Mouse (Mus musculus): Measurements from ENCODE around the gene Cep112. TPM values are rescaled to one million over a fixed set of nuclear protein-coding genes. Genes with fewer than 3 reads are reported as not detected.

Cep112 gene
- polyA plus RNA-seq, 1 experiment, result not detected

DNA sequence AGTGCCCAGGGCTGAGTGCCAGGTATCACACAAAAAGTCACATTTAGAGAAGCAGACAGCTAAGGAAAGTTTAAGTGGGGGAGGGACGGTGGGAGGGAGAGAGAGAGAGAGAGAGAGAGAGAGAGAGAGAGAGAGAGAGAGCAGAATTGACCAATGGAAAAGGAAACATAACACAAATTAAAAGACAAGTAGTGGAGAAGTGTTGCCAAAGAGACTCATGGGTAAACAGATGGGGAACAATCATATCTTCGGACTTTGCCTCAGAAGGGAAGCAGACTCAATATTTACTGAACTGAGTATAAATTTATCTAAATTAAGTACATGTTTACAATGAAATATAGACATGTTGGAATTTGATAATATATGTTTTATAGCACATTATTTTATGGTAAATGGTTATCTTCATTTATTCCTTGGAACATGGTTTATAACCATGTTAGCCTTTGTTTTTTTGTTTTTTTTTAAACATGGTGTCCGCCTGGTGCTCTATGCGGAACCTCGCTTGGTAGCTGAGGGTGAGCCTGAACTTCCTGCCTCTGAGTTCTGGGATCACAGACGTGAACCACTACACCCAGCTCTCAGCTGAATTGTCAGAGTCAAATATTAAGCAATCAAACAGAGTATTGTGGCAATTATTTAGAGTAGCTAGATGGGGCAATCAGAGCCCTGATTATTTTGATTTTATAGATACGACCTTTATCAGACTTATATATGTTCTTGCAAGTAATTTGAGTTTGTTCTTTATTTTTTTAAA, 28.7 kb upstream of the Cep112 start:
- Histone ChIP-seq H3K4me3 (replicated peaks) (peak overlapping the region; percentile 51), H3K9me3 (ENCODE audit: control insufficient read depth, low read length) (no peaks in the 10 kb centered on the region), H3K36me3 (ENCODE audit: control insufficient read depth) (no peaks in the 10 kb centered on the region), H3K4me1 (ENCODE audit: control insufficient read depth) (no peaks in the 10 kb centered on the region), H3K27me3 (ENCODE audit: control insufficient read depth) (no peaks in the 10 kb centered on the region)
- no peak for TF ChIP-seq GATA1 (IDR thresholded peaks at IDR 0.05; ENCODE audit: low read length)
- TF ChIP-seq TAL1 (IDR thresholded peaks at IDR 0.05; ENCODE audit: low read length), result no peak

DNA sequence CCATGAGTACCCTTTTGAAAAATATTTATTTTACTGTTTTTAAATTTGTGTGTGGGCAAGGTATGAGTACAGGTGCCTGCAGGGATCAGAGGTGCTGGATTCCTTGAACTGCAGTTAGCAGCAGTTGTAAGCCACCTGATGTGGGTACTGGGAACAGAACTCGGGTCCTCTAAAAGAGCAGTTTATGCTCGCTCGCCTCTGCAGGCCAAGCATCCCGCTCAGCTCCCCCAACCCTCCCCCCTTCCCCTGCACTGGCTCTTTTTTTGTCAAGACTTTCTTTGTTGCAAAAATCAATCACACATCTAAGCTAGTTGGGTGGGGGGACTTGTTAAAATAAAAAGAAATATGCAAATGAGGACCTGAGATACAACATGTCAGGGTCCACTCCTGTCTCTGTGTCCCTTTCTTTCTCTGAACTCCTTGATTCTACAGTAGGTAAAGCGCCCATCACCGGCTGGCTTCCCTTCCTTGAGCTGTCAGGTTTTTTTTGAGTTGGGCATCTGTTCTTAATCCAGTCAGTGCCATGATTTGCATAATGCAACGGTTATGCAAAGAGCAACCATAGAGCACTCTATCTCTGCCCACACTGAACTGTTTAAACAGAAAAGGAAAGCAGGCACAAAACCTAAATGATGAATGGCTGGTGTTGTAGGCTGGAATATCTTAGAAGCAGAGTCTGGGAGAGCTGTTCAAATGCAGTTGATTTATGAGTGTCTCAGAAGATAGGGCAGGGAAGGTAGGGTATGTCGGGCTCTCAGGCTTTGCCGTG, 14.9 kb upstream of the Cep112 start:
- H3K4me1 ChIP-seq (ENCODE audit: control insufficient read depth), result no peaks in the 10 kb centered on the region
- no peaks in the 10 kb centered on the region for H3K9me3 ChIP-seq (ENCODE audit: control insufficient read depth, low read length)
- H3K27me3 ChIP-seq (ENCODE audit: control insufficient read depth), result no peaks in the 10 kb centered on the region
- H3K36me3 ChIP-seq (ENCODE audit: control insufficient read depth), result no peaks in the 10 kb centered on the region; the same call in 1 of the 2 replicates
- H3K4me3 ChIP-seq (replicated peaks), result no peak overlapping the region
- TF ChIP-seq GATA1 (IDR thresholded peaks at IDR 0.05; ENCODE audit: low read length), result no peak
- no peak for TF ChIP-seq TAL1 (IDR thresholded peaks at IDR 0.05; ENCODE audit: low read length)

DNA sequence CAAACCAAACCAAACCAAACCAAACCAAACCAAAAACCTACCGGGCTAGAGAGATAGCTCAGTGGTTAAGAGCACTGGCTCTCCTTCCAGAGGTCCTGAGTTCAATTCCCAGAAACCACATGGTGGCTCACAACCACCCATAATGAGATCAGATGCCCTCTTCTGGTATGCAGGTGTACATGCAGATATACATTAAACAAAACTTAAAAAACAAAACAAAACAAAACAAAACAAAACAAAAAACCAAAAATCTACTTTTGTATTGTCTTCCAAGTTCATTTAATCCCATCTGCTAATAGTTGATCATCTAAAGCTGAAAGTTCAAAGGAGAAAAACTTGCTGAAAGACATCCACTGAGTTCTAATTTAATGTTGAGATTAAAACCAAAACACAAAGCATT, 8.6 kb upstream of the Cep112 start:
- Histone ChIP-seq H3K4me3 (replicated peaks) (no peak overlapping the region), H3K4me1 (ENCODE audit: control insufficient read depth) (no peaks in the 10 kb centered on the region), H3K36me3 (ENCODE audit: control insufficient read depth) (no peaks in the 10 kb centered on the region; the same call in 1 of the 2 replicates), H3K27me3 (ENCODE audit: control insufficient read depth) (no peaks in the 10 kb centered on the region), H3K9me3 (ENCODE audit: control insufficient read depth, low read length) (no peaks in the 10 kb centered on the region)
- TF ChIP-seq GATA1 (IDR thresholded peaks at IDR 0.05; ENCODE audit: low read length) (no peak), TAL1 (IDR thresholded peaks at IDR 0.05; ENCODE audit: low read length) (no peak)

- Histone ChIP-seq H3K4me3 (replicated peaks) (no peak overlapping the region), H3K9me3 (ENCODE audit: control insufficient read depth, low read length) (no peaks in the 10 kb centered on the region), H3K27me3 (ENCODE audit: control insufficient read depth) (peaks cover 6% of the 10 kb centered on the region), H3K4me1 (ENCODE audit: control insufficient read depth) (no peaks in the 10 kb centered on the region), H3K36me3 (ENCODE audit: control insufficient read depth) (no peaks in the 10 kb centered on the region; the same call in 1 of the 2 replicates)
- no peak for TF ChIP-seq GATA1 (IDR thresholded peaks at IDR 0.05; ENCODE audit: low read length)
These were observed 6.5 kb upstream of the Cep112 start for GRCm38 (mm10) chr11:108418540-108418939.

DNA sequence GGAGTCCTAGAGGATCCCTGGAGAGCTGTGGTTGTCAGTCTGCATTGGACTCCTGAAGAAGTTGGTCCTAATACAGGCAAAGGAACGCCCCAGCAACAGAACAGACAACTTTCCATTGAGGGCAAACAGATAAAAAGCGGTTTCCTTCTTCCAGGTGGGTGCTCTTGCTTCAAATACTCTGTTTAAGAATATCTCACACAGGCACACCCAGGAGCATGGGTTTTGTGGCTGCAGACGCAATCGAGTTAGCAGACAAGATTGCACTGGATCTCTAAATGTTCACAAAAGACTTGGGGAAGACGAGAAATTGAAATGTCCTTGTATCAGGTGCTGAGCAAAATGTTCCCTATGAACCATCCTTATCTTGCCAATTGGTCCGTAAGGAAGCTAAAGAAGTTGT, 5.8 kb upstream of the Cep112 start:
- TF ChIP-seq GATA1 (IDR thresholded peaks at IDR 0.05; ENCODE audit: low read length), result no peak
- TF ChIP-seq TAL1 (IDR thresholded peaks at IDR 0.05; ENCODE audit: low read length), result no peak
- no peak overlapping the region for H3K4me3 ChIP-seq (replicated peaks)
- no peaks in the 10 kb centered on the region for H3K4me1 ChIP-seq (ENCODE audit: control insufficient read depth)
- H3K27me3 ChIP-seq (ENCODE audit: control insufficient read depth), result peaks cover 13% of the 10 kb centered on the region
- H3K36me3 ChIP-seq (ENCODE audit: control insufficient read depth), result no peaks in the 10 kb centered on the region; the same call in 1 of the 2 replicates
- H3K9me3 ChIP-seq (ENCODE audit: control insufficient read depth, low read length), result no peaks in the 10 kb centered on the region

DNA sequence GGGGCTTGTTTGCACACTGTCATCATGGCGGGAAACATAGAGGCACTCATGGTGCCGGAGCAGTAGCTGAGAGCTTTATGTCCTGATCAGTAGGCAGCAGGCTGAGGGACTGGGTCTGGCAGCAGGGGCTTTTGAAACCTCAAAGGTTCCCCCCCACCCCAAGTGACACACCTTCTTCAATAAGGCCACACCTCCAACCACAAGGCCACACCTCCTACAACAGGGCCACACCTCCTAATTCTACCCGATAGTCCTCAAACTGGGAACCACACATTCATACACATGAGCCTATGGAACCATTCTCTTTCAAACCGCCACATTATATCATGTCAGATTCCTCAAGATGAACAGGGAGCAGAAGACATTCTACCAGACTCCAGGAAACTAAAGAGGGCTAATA, 4.2 kb upstream of the Cep112 start:
- peaks cover 11% of the 10 kb centered on the region for H3K4me1 ChIP-seq (ENCODE audit: control insufficient read depth)
- H3K4me3 ChIP-seq (replicated peaks), result no peak overlapping the region
- TF ChIP-seq GATA1 (IDR thresholded peaks at IDR 0.05; ENCODE audit: low read length), result no peak
- no peak for TF ChIP-seq TAL1 (IDR thresholded peaks at IDR 0.05; ENCODE audit: low read length)
- 0 out of 2 replicates have a peak, but pooled peaks cover 2% of the 10 kb centered on the region for H3K9me3 ChIP-seq (ENCODE audit: control insufficient read depth, low read length)
- H3K27me3 ChIP-seq (ENCODE audit: control insufficient read depth), result peaks cover 29% of the 10 kb centered on the region
- no peaks in the 10 kb centered on the region for H3K36me3 ChIP-seq (ENCODE audit: control insufficient read depth)

GRCm38 (mm10) chr11:108423221-108423620, 1.8 kb upstream of the Cep112 start:
- H3K36me3 ChIP-seq (ENCODE audit: control insufficient read depth), result no peaks in the 10 kb centered on the region
- no peak overlapping the region for H3K4me3 ChIP-seq (replicated peaks)
- H3K27me3 ChIP-seq (ENCODE audit: control insufficient read depth), result peaks cover 40% of the 10 kb centered on the region
- TF ChIP-seq TAL1 (IDR thresholded peaks at IDR 0.05; ENCODE audit: low read length) (no peak), GATA1 (IDR thresholded peaks at IDR 0.05; ENCODE audit: low read length) (no peak)
- 0 out of 2 replicates have a peak, but pooled peaks cover 2% of the 10 kb centered on the region for H3K9me3 ChIP-seq (ENCODE audit: control insufficient read depth, low read length)
- peaks cover 11% of the 10 kb centered on the region for H3K4me1 ChIP-seq (ENCODE audit: control insufficient read depth)

DNA sequence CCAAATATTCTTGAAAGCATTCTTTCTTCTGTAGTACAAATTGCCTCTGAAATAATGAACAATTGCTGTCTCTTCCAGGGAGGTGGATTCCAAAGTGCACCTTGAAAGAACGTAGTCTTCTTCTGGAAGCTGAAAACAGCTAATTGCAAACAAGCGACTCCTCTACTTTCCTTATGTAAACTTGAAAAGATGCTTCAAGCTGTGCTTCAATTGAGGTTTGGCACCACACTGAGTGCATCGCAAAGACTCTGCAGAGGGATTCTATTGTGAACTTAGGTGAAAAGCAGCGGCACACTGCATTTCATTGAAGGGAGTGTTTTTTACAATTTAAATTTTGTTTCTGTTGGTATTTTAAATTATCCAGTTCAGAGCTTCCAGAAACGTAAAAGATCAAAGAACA, 881 bp upstream of the Cep112 start:
- H3K27me3 ChIP-seq (ENCODE audit: control insufficient read depth), result peaks cover 40% of the 10 kb centered on the region
- peaks cover 11% of the 10 kb centered on the region for H3K4me1 ChIP-seq (ENCODE audit: control insufficient read depth)
- no peak overlapping the region for H3K4me3 ChIP-seq (replicated peaks)
- H3K9me3 ChIP-seq (ENCODE audit: control insufficient read depth, low read length), result 0 out of 2 replicates have a peak, but pooled peaks cover 2% of the 10 kb centered on the region
- TF ChIP-seq TAL1 (IDR thresholded peaks at IDR 0.05; ENCODE audit: low read length) (no peak), GATA1 (IDR thresholded peaks at IDR 0.05; ENCODE audit: low read length) (no peak)
- H3K36me3 ChIP-seq (ENCODE audit: control insufficient read depth), result no peaks in the 10 kb centered on the region

DNA sequence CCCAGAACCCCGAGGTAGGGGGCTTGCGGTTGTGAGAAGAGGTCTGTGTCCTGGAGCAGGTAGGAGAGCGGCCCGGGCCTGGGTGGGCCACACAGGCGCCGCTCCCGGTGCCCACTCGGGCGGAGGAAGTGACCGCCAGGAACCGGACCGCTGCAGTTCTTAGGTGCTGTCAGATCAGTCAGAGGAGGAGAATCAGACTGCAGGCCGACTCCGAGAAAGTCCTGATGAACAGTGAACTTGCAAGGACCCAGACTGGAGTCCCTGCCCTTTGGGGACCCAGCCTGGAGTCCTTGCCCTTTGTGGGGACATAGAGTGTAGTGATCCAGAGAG, 565 bp downstream of the Cep112 start:
- no peaks in the 10 kb centered on the region for H3K36me3 ChIP-seq (ENCODE audit: control insufficient read depth)
- peaks cover 40% of the 10 kb centered on the region for H3K27me3 ChIP-seq (ENCODE audit: control insufficient read depth)
- 0 out of 2 replicates have a peak, but pooled peaks cover 2% of the 10 kb centered on the region for H3K9me3 ChIP-seq (ENCODE audit: control insufficient read depth, low read length)
- TF ChIP-seq GATA1 (IDR thresholded peaks at IDR 0.05; ENCODE audit: low read length), result no peak
- no peak for TF ChIP-seq TAL1 (IDR thresholded peaks at IDR 0.05; ENCODE audit: low read length)
- peaks cover 11% of the 10 kb centered on the region for H3K4me1 ChIP-seq (ENCODE audit: control insufficient read depth)
- H3K4me3 ChIP-seq (replicated peaks), result peak overlapping the region; percentile 56

Data from erythroblast, embryonic 14.5 days (primary cell).